Mouse (Mus musculus): ENCODE measurements around the gene Gm11639.

- TF ChIP-seq CTCF (IDR thresholded peaks at IDR 0.05; ENCODE audit: control insufficient read depth, insufficient read depth, insufficient read length), result no peak
- TF ChIP-seq MYOG (IDR thresholded peaks at IDR 0.05; ENCODE audit: control insufficient read depth, extremely low read depth, insufficient read length), result no peak
- no peak for TF ChIP-seq MAX (IDR thresholded peaks at IDR 0.05)
- no peak for TF ChIP-seq CEBPB (IDR thresholded peaks at IDR 0.05; ENCODE audit: low read depth)
These were observed 377.8 kb downstream of the Gm11639 start, which contains the start of gene Efcab3 for GRCm38 (mm10) chr11:105063292-105063691.

All from C2C12 (cell line).